Comparison of ENCODE assay signal across 27 mouse cellular contexts in genomic region chr11:61004781-61005180, GRCm38 (mm10). TPM values are rescaled to one million over a fixed set of nuclear protein-coding genes. Genes with fewer than 3 reads are reported as not detected.
DNase-seq lines count a peak whose midpoint lies in the region; ATAC-seq and TF ChIP-seq lines count a peak whose summit lies in the region.
"Had no signal": no experiment of that assay in that cellular context is flagged by ENCODE, and none has a peak within 500 bp of the region (broad histone marks: within the 10 kb centered on the region; RNA-seq: fewer than 3 reads in every experiment).

No protein-coding gene starts in this region.

- TF ChIP-seq CTCF in ES-Bruce4 (IDR thresholded peaks at IDR 0.05; ENCODE audit: low read depth, low read length) = no peak

- no peaks in the 10 kb centered on the region for H3K9me3 ChIP-seq in heart, embryonic 10.5 days
- H3K9me3 ChIP-seq in midbrain, embryonic 11.5 days (ENCODE audit: control insufficient read depth, low read length) = no peaks in the 10 kb centered on the region
- H3K9me3 ChIP-seq in midbrain, embryonic 14.5 days (ENCODE audit: control insufficient read depth, low read length) = no peaks in the 10 kb centered on the region
- no peaks in the 10 kb centered on the region for H3K9me3 ChIP-seq in ES-Bruce4 (replicated peaks; ENCODE audit: control insufficient read depth, insufficient read depth, low read length, poor library complexity, severe bottlenecking)
- H3K9me3 ChIP-seq in hindbrain, embryonic 13.5 days = no peaks in the 10 kb centered on the region
- H3K9me3 ChIP-seq: forebrain, embryonic 13.5 days; limb, embryonic 15.5 days; liver, embryonic 13.5 days; megakaryocyte, embryonic 14.5 days; midbrain, embryonic 15.5 days; stomach, embryonic 15.5 days had no signal

- H3K27ac ChIP-seq in heart, embryonic 10.5 days = peak overlapping the region; percentile 60
- H3K27ac ChIP-seq in midbrain, embryonic 11.5 days (ENCODE audit: low read depth, low read length) = no peak overlapping the region
- no peak overlapping the region for H3K27ac ChIP-seq in midbrain, embryonic 14.5 days (replicated peaks; ENCODE audit: low read depth, low read length)
- H3K27ac ChIP-seq in ES-Bruce4 (ENCODE audit: insufficient read depth, low read length) = peak overlapping the region; percentile 38
- peak overlapping the region; percentile 44; the same call in 1 of the 2 replicates for H3K27ac ChIP-seq in hindbrain, embryonic 13.5 days
- H3K27ac ChIP-seq: forebrain, embryonic 13.5 days; kidney, postnatal 0 days; limb, embryonic 15.5 days; liver, embryonic 13.5 days; midbrain, embryonic 15.5 days; stomach, embryonic 15.5 days had no signal

- 68% methylated on average over 5 of the region's 5 CpGs for WGBS in heart, embryonic 10.5 days
- 46% methylated on average over 5 of the region's 5 CpGs for WGBS in midbrain, embryonic 11.5 days
- 55% methylated on average over 5 of the region's 5 CpGs for WGBS in midbrain, embryonic 14.5 days
- 71% methylated on average over 5 of the region's 5 CpGs for WGBS in hindbrain, embryonic 13.5 days

- 0 out of 2 replicates have a peak, but pooled peaks cover 5% of the 10 kb centered on the region for H3K27me3 ChIP-seq in heart, embryonic 10.5 days (ENCODE audit: insufficient read depth, poor library complexity, severe bottlenecking)
- no peaks in the 10 kb centered on the region for H3K27me3 ChIP-seq in midbrain, embryonic 11.5 days (ENCODE audit: control insufficient read depth, insufficient read depth, low read length)
- H3K27me3 ChIP-seq in midbrain, embryonic 14.5 days (ENCODE audit: control insufficient read depth, insufficient read depth, low read length) = no peaks in the 10 kb centered on the region
- H3K27me3 ChIP-seq in ES-Bruce4 (ENCODE audit: control insufficient read depth, insufficient read depth, low read length, poor library complexity, severe bottlenecking) = no peaks in the 10 kb centered on the region
- no peaks in the 10 kb centered on the region for H3K27me3 ChIP-seq in hindbrain, embryonic 13.5 days
- H3K27me3 ChIP-seq: forebrain, embryonic 13.5 days; limb, embryonic 15.5 days; liver, embryonic 13.5 days; stomach, embryonic 15.5 days had no signal

- peak; percentile 39; the same call in 1 of the 2 replicates for TF ChIP-seq EP300 in ES-Bruce4 (IDR thresholded peaks at IDR 0.05; ENCODE audit: insufficient read depth, low read depth, low read length)

- no peaks in the 10 kb centered on the region for H3K36me3 ChIP-seq in heart, embryonic 10.5 days
- H3K36me3 ChIP-seq in midbrain, embryonic 11.5 days (ENCODE audit: control insufficient read depth, insufficient read depth, low read length) = no peaks in the 10 kb centered on the region
- no peaks in the 10 kb centered on the region for H3K36me3 ChIP-seq in midbrain, embryonic 14.5 days (ENCODE audit: control insufficient read depth, insufficient read depth, low read length)
- no peaks in the 10 kb centered on the region for H3K36me3 ChIP-seq in ES-Bruce4 (ENCODE audit: control insufficient read depth, insufficient read depth, low read length, poor library complexity, severe bottlenecking)
- no peaks in the 10 kb centered on the region for H3K36me3 ChIP-seq in hindbrain, embryonic 13.5 days
- H3K36me3 ChIP-seq: limb, embryonic 15.5 days; liver, embryonic 13.5 days; midbrain, embryonic 15.5 days; stomach, embryonic 15.5 days had no signal

- H3K9ac ChIP-seq in midbrain, embryonic 11.5 days (ENCODE audit: low read length) = no peak overlapping the region
- H3K9ac ChIP-seq in midbrain, embryonic 14.5 days (replicated peaks; ENCODE audit: low read length) = no peak overlapping the region
- no peak overlapping the region for H3K9ac ChIP-seq in ES-Bruce4 (ENCODE audit: low read depth, poor library complexity, severe bottlenecking)
- no peak overlapping the region for H3K9ac ChIP-seq in hindbrain, embryonic 13.5 days
- H3K9ac ChIP-seq: forebrain, embryonic 13.5 days; limb, embryonic 15.5 days; liver, embryonic 13.5 days; midbrain, embryonic 15.5 days; stomach, embryonic 15.5 days had no signal

- H3K4me2 ChIP-seq in midbrain, embryonic 11.5 days = no peak overlapping the region
- no peak overlapping the region for H3K4me2 ChIP-seq in midbrain, embryonic 14.5 days (ENCODE audit: low read length)
- H3K4me2 ChIP-seq in hindbrain, embryonic 13.5 days = no peak overlapping the region
- H3K4me2 ChIP-seq: forebrain, embryonic 13.5 days; limb, embryonic 15.5 days; liver, embryonic 13.5 days; midbrain, embryonic 15.5 days; stomach, embryonic 15.5 days had no signal

- H3K4me3 ChIP-seq in heart, embryonic 10.5 days = no peak overlapping the region
- no peak overlapping the region for H3K4me3 ChIP-seq in midbrain, embryonic 11.5 days (ENCODE audit: low read depth, low read length)
- H3K4me3 ChIP-seq in midbrain, embryonic 14.5 days (replicated peaks; ENCODE audit: low read depth, low read length) = no peak overlapping the region
- no peak overlapping the region for H3K4me3 ChIP-seq in ES-Bruce4 (ENCODE audit: low read depth, low read length)
- no peak overlapping the region for H3K4me3 ChIP-seq in hindbrain, embryonic 13.5 days
- H3K4me3 ChIP-seq: forebrain, embryonic 13.5 days; limb, embryonic 15.5 days; liver, embryonic 13.5 days; megakaryocyte, embryonic 14.5 days; midbrain, embryonic 15.5 days; stomach, embryonic 15.5 days had no signal

- peaks cover 34% of the 10 kb centered on the region for H3K4me1 ChIP-seq in heart, embryonic 10.5 days
- H3K4me1 ChIP-seq in midbrain, embryonic 11.5 days (ENCODE audit: control insufficient read depth, insufficient read depth, low read length) = peaks cover 3% of the 10 kb centered on the region; the same call in 1 of the 2 replicates
- 0 out of 2 replicates have a peak, but pooled peaks cover 5% of the 10 kb centered on the region for H3K4me1 ChIP-seq in midbrain, embryonic 14.5 days (ENCODE audit: control insufficient read depth, insufficient read depth, low read length)
- peaks cover 8% of the 10 kb centered on the region for H3K4me1 ChIP-seq in ES-Bruce4 (ENCODE audit: control insufficient read depth, insufficient read depth, low read length)
- peaks cover 29% of the 10 kb centered on the region for H3K4me1 ChIP-seq in hindbrain, embryonic 13.5 days (replicated peaks)
- H3K4me1 ChIP-seq: liver, embryonic 13.5 days; stomach, embryonic 15.5 days had no signal

- no peak for TF ChIP-seq POLR2A in ES-Bruce4 (IDR thresholded peaks at IDR 0.05; ENCODE audit: insufficient read depth, low read length)

- no peak for ATAC-seq in midbrain, embryonic 11.5 days (ENCODE audit: low FRiP score)
- ATAC-seq in midbrain, embryonic 14.5 days (ENCODE audit: low FRiP score, low TSS enrichment) = no peak
- no peak for ATAC-seq in hindbrain, embryonic 13.5 days (ENCODE audit: low FRiP score)
- ATAC-seq: forebrain, embryonic 13.5 days; midbrain, embryonic 15.5 days had no signal

- no peak for DNase-seq in heart, embryonic 10.5 days (ENCODE audit: low spot score)
- DNase-seq in heart, postnatal 25 days (ENCODE audit: low spot score) = no peak
- peak; percentile 76 for DNase-seq in midbrain, embryonic 11.5 days (ENCODE audit: low spot score, missing footprints)
- no peak for DNase-seq in midbrain, embryonic 14.5 days
- no peak for DNase-seq in thymus, postnatal 36 days
- DNase-seq: adrenal gland, postnatal 10 days; cerebellum, adult 9-11 months; gastrocnemius, postnatal 10 days; heart, postnatal 14 days; kidney, adult 8-10 months; kidney, postnatal 4 days; left cerebral cortex, postnatal 4 days; liver, embryonic 13.5 days; lung, adult 18-20 months; lung, postnatal 4 days; right cerebral cortex, postnatal 25 days; thymus, adult 18-20 months; thymus, postnatal 25 days had no signal

- intact Hi-C loops in heart, postnatal 25 days (cut with DNase I) = no loop called here

RNA-seq across cellular contexts. Expression of gene Kcnj12, which starts 17.6 kb away (rescaled TPM):
- 1.4 and 1.7 TPM in 2 replicates for polyA plus RNA-seq in heart, embryonic 10.5 days (2016; fragmentation: Nextera tagmentation; extraction: Ambion mirVana)
- total RNA-seq in heart, postnatal 25 days (2021) = 10 to 100 TPM; 25.2 to 28.6 TPM
- 0.16 and 0.33 TPM in 2 replicates for polyA plus RNA-seq in midbrain, embryonic 11.5 days (2014; fragmentation: Nextera tagmentation; extraction: Ambion mirVana)
- 2.8 and 2.9 TPM in 2 replicates for polyA plus RNA-seq in midbrain, embryonic 14.5 days (2014; fragmentation: Nextera tagmentation; extraction: Ambion mirVana)
- 1.1 and 1.5 TPM in 2 replicates for polyA plus RNA-seq in ES-Bruce4 (2011; ENCODE audit: insufficient read depth, insufficient read length, low read depth, missing spikeins)
- 3.5 and 3.8 TPM in 2 replicates for polyA plus RNA-seq in hindbrain, embryonic 13.5 days (2015; fragmentation: Nextera tagmentation; extraction: Ambion mirVana)
- total RNA-seq: common myeloid progenitor, adult 5-6 weeks had no signal

Comparison
In these comparisons a context has a peak if more than half of its experiments do, and no peak if none do; other contexts are left out.
1. H3K27ac ChIP-seq: peak in heart, embryonic 10.5 days (single experiment), ES-Bruce4 (single experiment) and hindbrain, embryonic 13.5 days (single experiment); none in midbrain, embryonic 11.5 days (single experiment) and midbrain, embryonic 14.5 days (single experiment).